Mouse (Mus musculus) MEL (cell line): Measurements from ENCODE around the gene Cdh5.

Source experiments
- CTCF ChIP-seq, 3 experiments: IDR thresholded peaks in 2 of 3; conservative IDR thresholded peaks in 1 of 3; 2 replicates each; pipeline ENCODE4 v1.5.1; 2011 to 2012; ENCODE audit warnings: low read length in 3 of 3, low read depth in 2 of 3, mild to moderate bottlenecking in 2 of 3, improper control_type of control experiment in 1 of 3, inconsistent platforms in 1 of 3, mixed read lengths in 1 of 3, moderate library complexity in 1 of 3; ENCODE audit not compliant: control insufficient read depth in 1 of 3, insufficient read depth in 1 of 3, poor library complexity in 1 of 3, severe bottlenecking in 1 of 3
- EP300 ChIP-seq, 2 experiments: IDR thresholded peaks; 2 replicates each; pipeline ENCODE4 v1.6.1; 2011; ENCODE audit warnings: improper control_type of control experiment in 2 of 2, low read length in 2 of 2, low read depth in 1 of 2, mild to moderate bottlenecking in 1 of 2
- POLR2A ChIP-seq, 2 experiments: IDR thresholded peaks; 2 replicates each; pipeline ENCODE4 v1.6.1; 2011 to 2012; ENCODE audit warnings: low read length in 2 of 2, mild to moderate bottlenecking in 2 of 2, control low read depth in 1 of 2, improper control_type of control experiment in 1 of 2, low read depth in 1 of 2, moderate library complexity in 1 of 2; ENCODE audit not compliant: control insufficient read depth in 1 of 2, insufficient read depth in 1 of 2, poor library complexity in 1 of 2

- TF ChIP-seq CTCF (IDR thresholded peaks at IDR 0.05 in 2 of 3, conservative IDR thresholded peaks at IDR 0.05 in 1 of 3; ENCODE audit: control insufficient read depth in 1 of 3, insufficient read depth in 1 of 3, low read depth in 2 of 3, low read length in 3 of 3, poor library complexity in 1 of 3, severe bottlenecking in 1 of 3) (no peak), EP300 (IDR thresholded peaks at IDR 0.05; ENCODE audit: low read depth in 1 of 2, low read length in 2 of 2) (no peak), POLR2A (IDR thresholded peaks at IDR 0.05; ENCODE audit: control insufficient read depth in 1 of 2, insufficient read depth in 1 of 2, low read depth in 1 of 2, low read length in 2 of 2, poor library complexity in 1 of 2) (no peak)
These were observed 6.6 kb downstream of the Cdh5 start for GRCm38 (mm10) chr8:104108048-104108447.
